Mouse (Mus musculus) MEL (cell line): ENCODE measurements at regions not wholly inside any gene's neighbourhood (a gene's known extent, or its start where the extent isn't known, plus 50 kb on each side); places are given as distances from the start of the nearest gene placed in this dataset.

ENCODE experiments used
- DNase-seq: peaks from one replicate; pipeline ENCODE4 v3.0.0; 2011; ENCODE audit warnings: low read depth, low spot score
- H3K27ac ChIP-seq: 2 replicates; pipeline ENCODE4 v1.5.1; 2012; ENCODE audit warnings: low read depth, mild to moderate bottlenecking, control low read depth, low read length, moderate library complexity; ENCODE audit not compliant: control insufficient read depth
- H3K27me3 ChIP-seq, 2 experiments: fragments of 150-350 bp in 1 of 2; sonication (generic) in 1 of 2; 2 replicates each; pipeline ENCODE4 v1.6.1; 2012; ENCODE audit warnings: low read length in 2 of 2, mild to moderate bottlenecking in 2 of 2, improper control_type of control experiment in 1 of 2, moderate library complexity in 1 of 2; ENCODE audit not compliant: insufficient read depth in 2 of 2, control insufficient read depth in 1 of 2
- H3K36me3 ChIP-seq, 2 experiments: 2 replicates each; pipeline ENCODE4 v1.6.1; 2012 to 2014; ENCODE audit warnings: low read length in 2 of 2, improper control_type of control experiment in 1 of 2, inconsistent platforms in 1 of 2, mild to moderate bottlenecking in 1 of 2; ENCODE audit not compliant: insufficient read depth in 2 of 2, control insufficient read depth in 1 of 2
- H3K4me1 ChIP-seq, 2 experiments: fragments of 150-350 bp in 1 of 2; sonication (generic) in 1 of 2; 2 replicates each; pipeline ENCODE4 v1.6.1; 2012; ENCODE audit warnings: low read length in 2 of 2, improper control_type of control experiment in 1 of 2, mild to moderate bottlenecking in 1 of 2; ENCODE audit not compliant: insufficient read depth in 2 of 2, control insufficient read depth in 1 of 2
- H3K4me3 ChIP-seq, 2 experiments: fragments of 150-350 bp in 1 of 2; sonication (generic) in 1 of 2; 2 replicates each; pipeline ENCODE4 v1.5.1; 2012; ENCODE audit warnings: low read depth in 2 of 2, low read length in 2 of 2, mild to moderate bottlenecking in 2 of 2, moderate library complexity in 2 of 2, control low read depth in 1 of 2, improper control_type of control experiment in 1 of 2; ENCODE audit not compliant: control insufficient read depth in 1 of 2, insufficient read depth in 1 of 2
- H3K79me2 ChIP-seq: 2 replicates; pipeline ENCODE4 v1.6.1; 2012; ENCODE audit warnings: mild to moderate bottlenecking, low read length, moderate library complexity; ENCODE audit not compliant: control insufficient read depth, poor library complexity, insufficient read depth
- H3K9ac ChIP-seq: 2 replicates; pipeline ENCODE4 v1.6.1; 2012; ENCODE audit warnings: low read depth, mild to moderate bottlenecking, control low read depth, low read length, moderate library complexity; ENCODE audit not compliant: control insufficient read depth, poor library complexity, severe bottlenecking
- H3K9me3 ChIP-seq: fragments of 150-350 bp; sonication (generic); replicated peaks from 2 replicates; pipeline ENCODE4 v1.6.1; 2012; ENCODE audit warnings: mild to moderate bottlenecking, low read length, improper control_type of control experiment, moderate library complexity; ENCODE audit not compliant: insufficient read depth
- CHD2 ChIP-seq: IDR thresholded peaks from 2 replicates; pipeline ENCODE4 v1.6.1; 2011; ENCODE audit warnings: low read length, improper control_type of control experiment
- EP300 ChIP-seq, 2 experiments: IDR thresholded peaks; 2 replicates each; pipeline ENCODE4 v1.6.1; 2011; ENCODE audit warnings: improper control_type of control experiment in 2 of 2, low read length in 2 of 2, low read depth in 1 of 2, mild to moderate bottlenecking in 1 of 2
- GATA1 ChIP-seq: IDR thresholded peaks from 2 replicates; pipeline ENCODE4 v1.6.1; 2011; ENCODE audit warnings: low read depth, low read length, improper control_type of control experiment
- MAFK ChIP-seq: IDR thresholded peaks from 2 replicates; pipeline ENCODE4 v1.6.1; 2011; ENCODE audit warnings: low read depth, mild to moderate bottlenecking, low read length, improper control_type of control experiment, borderline replicate concordance
- MAX ChIP-seq: IDR thresholded peaks from 2 replicates; pipeline ENCODE4 v1.6.1; 2011; ENCODE audit warnings: low read length, improper control_type of control experiment
- MYB ChIP-seq: IDR thresholded peaks from 2 replicates; pipeline ENCODE4 v1.6.1; 2011; ENCODE audit warnings: mild to moderate bottlenecking, low read depth, low read length, improper control_type of control experiment
- MYC ChIP-seq: IDR thresholded peaks from 2 replicates; pipeline ENCODE4 v1.6.1; 2011; ENCODE audit warnings: low read depth, mild to moderate bottlenecking, low read length, improper control_type of control experiment, moderate library complexity
- NELFE ChIP-seq: IDR thresholded peaks from 2 replicates; pipeline ENCODE4 v1.6.1; 2011; ENCODE audit warnings: low read depth, low read length, improper control_type of control experiment
- POLR2AphosphoS5 ChIP-seq: IDR thresholded peaks from 2 replicates; pipeline ENCODE4 v1.6.1; 2012; ENCODE audit warnings: low read depth, borderline replicate concordance, mild to moderate bottlenecking, inconsistent platforms, low read length, moderate library complexity, mixed read lengths
- RCOR1 ChIP-seq: IDR thresholded peaks from 2 replicates; pipeline ENCODE4 v1.6.1; 2012; ENCODE audit warnings: low read depth, mild to moderate bottlenecking, inconsistent platforms, low read length, improper control_type of control experiment
- TBP ChIP-seq: IDR thresholded peaks from 2 replicates; pipeline ENCODE4 v1.8.0; 2011; ENCODE audit warnings: low read depth, low read length, improper control_type of control experiment
- TCF12 ChIP-seq: IDR thresholded peaks from 2 replicates; pipeline ENCODE4 v1.6.1; 2014; ENCODE audit warnings: low read depth, mild to moderate bottlenecking, inconsistent platforms, low read length, improper control_type of control experiment, moderate library complexity
- UBTF ChIP-seq: IDR thresholded peaks from 2 replicates; pipeline ENCODE4 v1.6.1; 2012; ENCODE audit warnings: low read depth, mild to moderate bottlenecking, inconsistent platforms, low read length, improper control_type of control experiment, moderate library complexity, borderline replicate concordance; ENCODE audit not compliant: insufficient read depth
- USF1 ChIP-seq: IDR thresholded peaks from 2 replicates; pipeline ENCODE4 v1.6.1; 2014; ENCODE audit warnings: low read depth, mild to moderate bottlenecking, inconsistent platforms, low read length, improper control_type of control experiment, moderate library complexity
- ZMIZ1 ChIP-seq: IDR thresholded peaks from 2 replicates; pipeline ENCODE4 v1.6.1; 2012; ENCODE audit warnings: low read depth, mild to moderate bottlenecking, inconsistent platforms, low read length, improper control_type of control experiment, moderate library complexity
- ZNF384 ChIP-seq: IDR thresholded peaks from 2 replicates; pipeline ENCODE4 v1.6.1; 2012; ENCODE audit warnings: low read depth, mild to moderate bottlenecking, inconsistent platforms, low read length, improper control_type of control experiment

GRCm38 (mm10) chr13:89412768-89413487 lies 126.7 kb upstream of the Hapln1 start:
- DNase-seq, result no peak
- TF ChIP-seq ZMIZ1 (no peak), UBTF (no peak)
- no peaks in the 10 kb centered on the region for H3K9me3 ChIP-seq
- no peaks in the 10 kb centered on the region for H3K36me3 ChIP-seq
- H3K9ac ChIP-seq, result no peak overlapping the region
- H3K4me1 ChIP-seq, result no peaks in the 10 kb centered on the region
- no peak overlapping the region for H3K4me3 ChIP-seq
- no peaks in the 10 kb centered on the region for H3K27me3 ChIP-seq
- no peak overlapping the region for H3K27ac ChIP-seq
- H3K79me2 ChIP-seq, result no peaks in the 10 kb centered on the region

- H3K79me2 ChIP-seq, result no peaks in the 10 kb centered on the region
- H3K36me3 ChIP-seq, result peaks cover 0 to 4% of the 10 kb centered on the region in 2 experiments; a peak in 2 of 4 replicates
- H3K27ac ChIP-seq, result no peak overlapping the region
- TF ChIP-seq CHD2 (no peak), MAX (no peak), ZNF384 (no peak), RCOR1 (no peak), MYB (no peak), TCF12 (no peak), MYC (no peak), MAFK (no peak), POLR2AphosphoS5 (no peak), TBP (no peak)
- peaks cover 2 to 4% of the 10 kb centered on the region in 2 experiments; a peak in 2 of 4 replicates for H3K4me1 ChIP-seq
- no peak for DNase-seq
- no peaks in the 10 kb centered on the region for H3K27me3 ChIP-seq
- H3K9me3 ChIP-seq, result no peaks in the 10 kb centered on the region
- H3K9ac ChIP-seq, result no peak overlapping the region
- H3K4me3 ChIP-seq, result no peak overlapping the region
Observed at GRCm38 (mm10) chr13:89418804-89419203, 120.8 kb upstream of the Hapln1 start.

GRCm38 (mm10) chr13:89421833-89422232 lies 117.8 kb upstream of the Hapln1 start:
- Histone ChIP-seq H3K4me3 (no peak overlapping the region), H3K36me3 (peaks cover 0 to 13% of the 10 kb centered on the region in 2 experiments; a peak in 2 of 4 replicates), H3K79me2 (no peaks in the 10 kb centered on the region), H3K9me3 (no peaks in the 10 kb centered on the region), H3K4me1 (peaks cover 4 to 11% of the 10 kb centered on the region in 2 experiments; a peak in 3 of 4 replicates), H3K27me3 (no peaks in the 10 kb centered on the region), H3K9ac (no peak overlapping the region), H3K27ac (no peak overlapping the region)
- DNase-seq, result no peak
- TF ChIP-seq EP300 (IDR thresholded peaks at IDR 0.05; ENCODE audit: low read depth in 1 of 2, low read length in 2 of 2) (peak; percentile 64 to 89), USF1 (no peak), MAX (no peak), NELFE (no peak), TCF12 (peak; percentile 83; the same call in 1 of the 2 replicates), GATA1 (peak; percentile 54), MYC (no peak)
